Mouse (Mus musculus): Measurements from ENCODE around the gene Gdpgp1. TPM values are rescaled to one million over a fixed set of nuclear protein-coding genes. Genes with fewer than 3 reads are reported as not detected.
A peak's percentile ranks its signal among the peaks of the same experiment; 100 is the strongest.

The Gdpgp1 gene
- 5.0 and 5.6 TPM in 2 replicates for polyA plus RNA-seq (2014; fragmentation: Nextera tagmentation; extraction: Ambion mirVana)

DNA sequence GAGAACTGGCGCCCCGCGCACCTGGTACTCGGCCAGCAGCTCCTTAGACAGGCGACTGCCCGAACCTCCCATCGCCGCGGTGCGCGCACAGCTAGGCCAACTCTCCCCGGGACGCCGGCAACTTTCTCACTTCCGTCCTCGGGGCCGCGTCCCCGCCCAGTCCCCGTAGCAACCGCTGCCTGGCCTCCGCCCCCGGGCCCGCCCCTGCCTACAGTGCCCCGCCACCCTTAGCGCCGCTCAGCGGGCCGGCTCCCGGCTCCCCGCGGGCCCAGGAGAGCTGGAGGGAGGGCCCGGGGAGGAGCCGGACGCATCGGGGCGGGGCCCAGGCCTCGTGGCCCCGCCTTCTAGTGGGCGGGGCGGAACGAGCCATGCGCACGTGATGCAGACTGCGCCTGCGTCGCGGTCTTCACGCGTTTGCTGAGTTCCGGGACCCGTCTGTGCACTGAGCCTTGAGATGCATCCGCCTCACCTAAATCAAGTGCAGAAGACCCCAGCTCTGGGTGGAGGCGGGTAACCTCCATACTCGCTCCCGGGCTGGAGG, at the start of gene Gdpgp1, which contains the start of gene Cib1:
TSS of gene Gdpgp1 (plus strand) at position 377 of the 541 bp plus-strand sequence.
TSS of gene Cib1 (minus strand) at position 325 of the 541 bp plus-strand sequence.
- H3K36me3 ChIP-seq (ENCODE audit: control insufficient read depth, insufficient read depth, low read length), result no peaks in the 10 kb centered on the region; the same call in 1 of the 2 replicates
- H3K4me2 ChIP-seq (replicated peaks; ENCODE audit: low read depth, low read length), result peak within 1 kb of the TSS; percentile 55
- peak within 1 kb of the TSS; percentile 64 for H3K9ac ChIP-seq (ENCODE audit: low read depth, low read length)
- DNase-seq (ENCODE audit: low spot score), result peak; percentile 100
- no peaks in the 10 kb centered on the region for H3K9me3 ChIP-seq (ENCODE audit: control insufficient read depth, low read length)
- ATAC-seq (ENCODE audit: low FRiP score), result peak; percentile 97
- no peaks in the 10 kb centered on the region for H3K4me1 ChIP-seq (replicated peaks; ENCODE audit: control insufficient read depth, insufficient read depth, low read length)
- H3K27me3 ChIP-seq (ENCODE audit: control insufficient read depth, insufficient read depth, low read length), result no peaks in the 10 kb centered on the region
- under 1% methylated on average over 55 of the region's 56 CpGs for WGBS
- H3K4me3 ChIP-seq (ENCODE audit: low read depth, low read length), result peak within 1 kb of the TSS; percentile 52
- 0 out of 2 replicates have a peak within 1 kb of the TSS, but pooled peaks have one; percentile 47 for H3K27ac ChIP-seq (ENCODE audit: low read depth, low read length)

DNA sequence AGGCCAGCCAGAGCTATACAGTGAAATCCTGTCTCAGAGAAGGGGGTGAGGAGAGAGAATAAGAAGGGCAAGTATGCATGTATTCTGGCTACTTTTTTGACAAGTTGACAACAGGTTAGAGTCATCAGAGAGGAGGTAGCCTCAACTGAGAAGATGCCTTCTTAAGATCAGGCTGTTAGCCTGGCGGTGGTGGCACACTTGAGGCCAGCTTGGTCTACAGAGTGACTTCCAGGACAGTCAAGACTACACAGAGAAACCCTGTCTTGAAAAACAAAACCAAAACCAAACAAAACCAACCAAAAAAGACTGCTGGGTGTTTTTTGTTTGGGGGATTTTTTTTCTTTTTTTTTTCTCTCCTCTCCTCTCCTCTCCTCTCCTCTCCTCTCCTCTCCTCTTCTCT, 49.2 kb upstream of the Gdpgp1 start:
- Histone ChIP-seq H3K27me3 (ENCODE audit: control insufficient read depth, insufficient read depth, low read length) (no peaks in the 10 kb centered on the region), H3K27ac (ENCODE audit: low read depth, low read length) (no peak overlapping the region), H3K9ac (ENCODE audit: low read depth, low read length) (no peak overlapping the region), H3K4me3 (ENCODE audit: low read depth, low read length) (no peak overlapping the region), H3K36me3 (ENCODE audit: control insufficient read depth, insufficient read depth, low read length) (no peaks in the 10 kb centered on the region), H3K4me1 (replicated peaks; ENCODE audit: control insufficient read depth, insufficient read depth, low read length) (peaks cover 7% of the 10 kb centered on the region), H3K4me2 (replicated peaks; ENCODE audit: low read depth, low read length) (no peak overlapping the region), H3K9me3 (ENCODE audit: control insufficient read depth, low read length) (no peaks in the 10 kb centered on the region)
- 100% methylated on average over 1 of the region's 1 CpGs for WGBS
- DNase-seq (ENCODE audit: low spot score) (no peak), ATAC-seq (ENCODE audit: low FRiP score) (no peak)

DNA sequence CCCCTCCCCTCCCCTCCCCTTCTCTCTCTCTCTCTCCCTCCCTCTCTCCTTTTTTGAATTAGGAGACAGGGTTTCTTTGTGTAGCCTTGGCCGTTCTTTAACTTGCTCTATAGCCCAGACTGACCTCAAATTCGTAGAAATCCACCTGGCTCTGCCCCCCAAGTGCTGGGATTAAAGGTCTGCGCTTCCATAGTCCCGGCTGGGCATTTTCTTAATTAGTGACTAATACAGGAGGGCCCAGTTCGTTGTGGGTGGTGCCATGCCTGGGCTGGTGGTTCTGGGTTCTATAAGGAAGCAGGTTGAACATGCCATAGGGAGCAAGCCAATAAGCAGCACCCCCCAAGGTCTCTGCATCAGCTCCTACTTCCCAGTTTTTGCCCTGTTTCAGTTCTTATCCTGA, 48.7 kb upstream of the Gdpgp1 start:
- no peaks in the 10 kb centered on the region for H3K9me3 ChIP-seq (ENCODE audit: control insufficient read depth, low read length)
- 47% methylated on average over 5 of the region's 5 CpGs for WGBS
- no peak overlapping the region for H3K4me3 ChIP-seq (ENCODE audit: low read depth, low read length)
- ATAC-seq (ENCODE audit: low FRiP score) (no peak), DNase-seq (ENCODE audit: low spot score) (no peak)
- no peaks in the 10 kb centered on the region for H3K36me3 ChIP-seq (ENCODE audit: control insufficient read depth, insufficient read depth, low read length)
- no peak overlapping the region for H3K4me2 ChIP-seq (replicated peaks; ENCODE audit: low read depth, low read length)
- peaks cover 10% of the 10 kb centered on the region for H3K4me1 ChIP-seq (replicated peaks; ENCODE audit: control insufficient read depth, insufficient read depth, low read length)
- no peak overlapping the region for H3K9ac ChIP-seq (ENCODE audit: low read depth, low read length)
- H3K27ac ChIP-seq (ENCODE audit: low read depth, low read length), result no peak overlapping the region
- H3K27me3 ChIP-seq (ENCODE audit: control insufficient read depth, insufficient read depth, low read length), result no peaks in the 10 kb centered on the region

DNA sequence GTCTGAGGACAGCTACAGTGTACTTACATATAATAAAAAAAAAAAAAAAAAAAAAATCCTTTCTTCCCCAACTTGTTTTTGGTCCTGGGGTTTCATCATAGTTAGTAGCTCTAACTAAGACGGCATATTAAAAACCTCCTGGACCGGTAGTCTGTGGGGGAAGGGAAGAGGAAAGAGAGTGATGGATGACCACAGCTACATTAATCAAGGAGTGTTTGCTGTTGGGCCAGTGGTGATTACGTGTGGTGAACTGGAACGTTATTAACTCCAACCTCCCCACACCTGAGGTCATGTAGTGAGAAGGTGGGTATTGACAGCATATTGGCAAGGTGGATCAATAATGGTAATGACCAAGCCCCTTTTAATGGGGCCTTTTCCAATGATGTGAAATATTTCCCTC, 48.1 kb upstream of the Gdpgp1 start:
- WGBS, result 48% methylated on average over 4 of the region's 4 CpGs
- no peak overlapping the region for H3K9ac ChIP-seq (ENCODE audit: low read depth, low read length)
- no peaks in the 10 kb centered on the region for H3K36me3 ChIP-seq (ENCODE audit: control insufficient read depth, insufficient read depth, low read length)
- peaks cover 12% of the 10 kb centered on the region for H3K4me1 ChIP-seq (replicated peaks; ENCODE audit: control insufficient read depth, insufficient read depth, low read length)
- H3K4me3 ChIP-seq (ENCODE audit: low read depth, low read length), result no peak overlapping the region
- DNase-seq (ENCODE audit: low spot score), result peak; percentile 42
- no peaks in the 10 kb centered on the region for H3K9me3 ChIP-seq (ENCODE audit: control insufficient read depth, low read length)
- H3K27ac ChIP-seq (ENCODE audit: low read depth, low read length), result peak overlapping the region; percentile 86
- ATAC-seq (ENCODE audit: low FRiP score), result peak; percentile 36; the same call in 1 of the 2 replicates
- H3K27me3 ChIP-seq (ENCODE audit: control insufficient read depth, insufficient read depth, low read length), result no peaks in the 10 kb centered on the region
- no peak overlapping the region for H3K4me2 ChIP-seq (replicated peaks; ENCODE audit: low read depth, low read length)

DNA sequence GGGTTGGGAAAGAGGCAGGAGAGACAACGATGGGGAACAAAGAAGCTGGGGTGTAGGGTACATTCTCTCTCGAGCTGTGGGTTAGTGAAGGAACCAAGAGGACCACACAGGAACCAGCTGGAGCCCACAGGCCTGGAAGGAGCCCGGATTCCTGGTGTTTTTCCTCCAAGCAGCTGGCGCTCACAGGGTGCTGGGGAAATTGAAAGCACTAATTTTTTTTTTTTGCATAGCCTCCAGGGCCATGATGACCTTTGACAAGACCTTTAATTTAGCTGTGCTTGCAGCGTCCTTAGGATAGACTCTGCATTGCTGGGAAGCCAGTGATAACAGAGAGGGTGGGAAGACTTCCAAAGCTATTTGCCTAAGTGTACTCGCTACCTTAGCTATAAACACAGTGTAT, 47.7 kb upstream of the Gdpgp1 start:
- Histone ChIP-seq H3K4me2 (replicated peaks; ENCODE audit: low read depth, low read length) (no peak overlapping the region), H3K9me3 (ENCODE audit: control insufficient read depth, low read length) (no peaks in the 10 kb centered on the region), H3K36me3 (ENCODE audit: control insufficient read depth, insufficient read depth, low read length) (no peaks in the 10 kb centered on the region), H3K27me3 (ENCODE audit: control insufficient read depth, insufficient read depth, low read length) (no peaks in the 10 kb centered on the region), H3K9ac (ENCODE audit: low read depth, low read length) (no peak overlapping the region), H3K27ac (ENCODE audit: low read depth, low read length) (peak overlapping the region; percentile 86), H3K4me1 (replicated peaks; ENCODE audit: control insufficient read depth, insufficient read depth, low read length) (peaks cover 12% of the 10 kb centered on the region), H3K4me3 (ENCODE audit: low read depth, low read length) (no peak overlapping the region)
- DNase-seq (ENCODE audit: low spot score) (peak; percentile 29), ATAC-seq (ENCODE audit: low FRiP score) (no peak)
- 54% methylated on average over 6 of the region's 6 CpGs for WGBS

DNA sequence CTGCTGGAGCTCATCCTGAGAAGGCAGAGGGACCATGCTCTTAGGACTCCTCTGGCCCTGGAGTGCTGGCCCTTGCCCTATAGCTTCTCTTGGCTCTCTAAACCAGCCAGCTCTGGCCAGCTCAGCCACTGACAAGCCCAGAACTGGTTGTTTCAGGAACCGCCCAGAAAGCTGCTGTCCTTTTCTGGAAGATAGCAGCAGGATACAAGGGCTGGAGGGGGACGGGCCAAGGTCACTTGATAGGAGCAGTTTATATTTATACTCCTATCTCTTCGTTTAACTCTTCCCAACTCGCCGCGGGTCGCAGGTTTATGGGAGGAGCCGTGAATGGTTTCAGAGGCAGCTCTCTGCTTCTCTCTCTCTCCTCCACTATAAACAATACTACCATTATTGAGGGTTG, 46.6 kb upstream of the Gdpgp1 start:
- Histone ChIP-seq H3K4me2 (replicated peaks; ENCODE audit: low read depth, low read length) (peak overlapping the region; percentile 70), H3K4me1 (replicated peaks; ENCODE audit: control insufficient read depth, insufficient read depth, low read length) (peaks cover 12% of the 10 kb centered on the region), H3K36me3 (ENCODE audit: control insufficient read depth, insufficient read depth, low read length) (no peaks in the 10 kb centered on the region), H3K9me3 (ENCODE audit: control insufficient read depth, low read length) (no peaks in the 10 kb centered on the region), H3K9ac (ENCODE audit: low read depth, low read length) (peak overlapping the region; percentile 66), H3K4me3 (ENCODE audit: low read depth, low read length) (peak overlapping the region; percentile 44; the same call in 1 of the 2 replicates), H3K27ac (ENCODE audit: low read depth, low read length) (peak overlapping the region; percentile 86), H3K27me3 (ENCODE audit: control insufficient read depth, insufficient read depth, low read length) (no peaks in the 10 kb centered on the region; the same call in 1 of the 2 replicates)
- ATAC-seq (ENCODE audit: low FRiP score), result no peak
- WGBS, result 13% methylated on average over 8 of the region's 8 CpGs
- DNase-seq (ENCODE audit: low spot score), result peak; percentile 26

DNA sequence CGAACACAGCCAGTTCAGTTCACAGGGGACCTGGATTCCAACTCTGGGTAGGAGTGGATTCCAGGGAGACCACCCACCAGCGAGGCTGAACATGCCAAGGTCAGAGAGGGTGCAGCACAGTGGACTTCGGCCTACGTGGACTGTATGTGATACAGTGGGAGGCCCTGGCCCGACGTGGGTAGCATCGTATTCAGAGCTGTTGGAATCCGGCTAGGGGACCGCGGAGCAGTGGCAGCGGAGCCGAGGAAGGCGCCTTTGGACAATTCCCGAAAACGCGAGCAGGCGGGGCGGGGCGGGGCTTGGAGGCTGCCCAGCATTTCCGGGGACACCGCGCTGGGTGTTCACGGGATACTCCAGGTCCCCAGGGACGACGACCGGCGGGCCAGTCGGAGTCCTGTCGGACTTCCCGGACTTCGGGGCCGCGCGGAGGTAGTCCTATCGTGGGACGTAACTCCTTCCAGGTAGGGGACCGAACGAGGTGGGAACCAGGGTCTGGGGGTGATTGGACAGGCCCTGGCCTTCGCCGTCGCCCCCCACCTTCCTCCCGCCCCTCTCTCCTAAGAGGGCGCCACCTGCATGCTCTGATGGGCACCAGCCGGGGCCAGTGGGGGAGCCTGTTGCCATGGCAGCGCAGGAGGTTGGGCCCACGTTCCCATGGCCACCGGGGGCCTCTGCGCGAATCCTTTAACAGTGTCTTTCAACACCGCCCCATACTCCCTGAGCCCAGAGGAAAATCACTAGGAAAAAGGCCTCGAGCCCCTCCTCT, 46.0 kb upstream of the Gdpgp1 start, which contains the start of gene Sema4b:
TSS of gene Sema4b (plus strand) at position 311 of the 766 bp plus-strand sequence.
- WGBS, result under 1% methylated on average over 51 of the region's 51 CpGs
- Histone ChIP-seq H3K27ac (ENCODE audit: low read depth, low read length) (peak within 1 kb of the TSS; percentile 86), H3K27me3 (ENCODE audit: control insufficient read depth, insufficient read depth, low read length) (peaks cover 2% of the 10 kb centered on the region; the same call in 1 of the 2 replicates), H3K4me2 (replicated peaks; ENCODE audit: low read depth, low read length) (peak within 1 kb of the TSS; percentile 70), H3K36me3 (ENCODE audit: control insufficient read depth, insufficient read depth, low read length) (no peaks in the 10 kb centered on the region), H3K4me1 (replicated peaks; ENCODE audit: control insufficient read depth, insufficient read depth, low read length) (peaks cover 17% of the 10 kb centered on the region), H3K9me3 (ENCODE audit: control insufficient read depth, low read length) (no peaks in the 10 kb centered on the region), H3K9ac (ENCODE audit: low read depth, low read length) (peak within 1 kb of the TSS; percentile 66), H3K4me3 (ENCODE audit: low read depth, low read length) (peak within 1 kb of the TSS; percentile 44)
- ATAC-seq (ENCODE audit: low FRiP score) (peak; percentile 93), DNase-seq (ENCODE audit: low spot score) (peak; percentile 94)

DNA sequence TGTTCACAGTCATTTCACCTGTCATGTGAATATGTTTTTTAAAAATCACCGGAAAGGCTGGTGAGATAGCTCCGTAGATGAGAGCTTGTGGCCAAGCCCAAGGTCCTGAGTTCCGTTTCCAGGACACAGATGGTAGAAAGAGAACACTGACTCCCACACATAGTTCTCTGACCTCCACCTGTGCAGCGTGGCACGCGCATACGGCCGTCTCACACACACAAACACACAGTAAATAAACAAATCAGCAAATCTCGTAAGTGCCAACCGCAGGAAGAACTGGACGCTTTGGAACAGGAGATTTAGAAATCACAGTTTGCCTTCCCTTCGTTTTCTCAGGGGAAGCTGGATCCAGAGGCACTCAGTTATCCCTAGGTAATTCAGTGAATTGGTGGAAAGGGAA, 45.2 kb upstream of the Gdpgp1 start:
- H3K27me3 ChIP-seq (ENCODE audit: control insufficient read depth, insufficient read depth, low read length), result peaks cover 2% of the 10 kb centered on the region; the same call in 1 of the 2 replicates
- ATAC-seq (ENCODE audit: low FRiP score) (no peak), DNase-seq (ENCODE audit: low spot score) (no peak)
- peak overlapping the region; percentile 86 for H3K27ac ChIP-seq (ENCODE audit: low read depth, low read length)
- H3K4me1 ChIP-seq (replicated peaks; ENCODE audit: control insufficient read depth, insufficient read depth, low read length), result peaks cover 23% of the 10 kb centered on the region
- no peaks in the 10 kb centered on the region for H3K36me3 ChIP-seq (ENCODE audit: control insufficient read depth, insufficient read depth, low read length)
- peak overlapping the region; percentile 66 for H3K9ac ChIP-seq (ENCODE audit: low read depth, low read length)
- H3K4me2 ChIP-seq (replicated peaks; ENCODE audit: low read depth, low read length), result peak overlapping the region; percentile 70
- peak overlapping the region; percentile 44 for H3K4me3 ChIP-seq (ENCODE audit: low read depth, low read length)
- WGBS, result 61% methylated on average over 12 of the region's 12 CpGs
- H3K9me3 ChIP-seq (ENCODE audit: control insufficient read depth, low read length), result no peaks in the 10 kb centered on the region
